Mouse (Mus musculus) liver, embryonic 12.5 days (tissue): ENCODE measurements around the gene Arid1b. TPM values are rescaled to one million over a fixed set of nuclear protein-coding genes. Genes with fewer than 3 reads are reported as not detected.

ENCODE experiments used
- ATAC-seq: fragments of 200-750 bp; cut with Nextera tagmentation; 2 replicates; pipeline ENCODE4 v1.8.0; 2017; ENCODE audit warnings: moderate number of reproducible peaks, mild to moderate bottlenecking, moderate library complexity
- H3K27ac ChIP-seq: fragments of 300-500 bp; sonication (generic); 2 replicates; pipeline ENCODE4 v1.5.1; 2016; ENCODE audit warnings: mild to moderate bottlenecking
- H3K27me3 ChIP-seq: fragments of 300-500 bp; sonication (generic); replicated peaks from 2 replicates; pipeline ENCODE4 v1.6.1; 2016; ENCODE audit warnings: mild to moderate bottlenecking, moderate library complexity
- H3K36me3 ChIP-seq: fragments of 300-500 bp; sonication (generic); 2 replicates; pipeline ENCODE4 v1.6.1; 2016; ENCODE audit warnings: mild to moderate bottlenecking, moderate library complexity
- H3K4me1 ChIP-seq: fragments of 300-500 bp; sonication (generic); 2 replicates; pipeline ENCODE4 v1.6.1; 2016
- H3K4me2 ChIP-seq: fragments of 300-500 bp; sonication (generic); 2 replicates; pipeline ENCODE4 v1.6.1; 2016; ENCODE audit warnings: mild to moderate bottlenecking, moderate library complexity
- H3K4me3 ChIP-seq: fragments of 300-500 bp; sonication (generic); 2 replicates; pipeline ENCODE4 v1.5.1; 2016; ENCODE audit warnings: mild to moderate bottlenecking, moderate library complexity
- H3K9ac ChIP-seq: fragments of 300-500 bp; sonication (generic); 2 replicates; pipeline ENCODE4 v1.6.1; 2016; ENCODE audit warnings: mild to moderate bottlenecking, moderate library complexity
- H3K9me3 ChIP-seq: fragments of 300-500 bp; sonication (generic); replicated peaks from 2 replicates; pipeline ENCODE4 v1.6.1; 2016; ENCODE audit warnings: mild to moderate bottlenecking, moderate library complexity
- WGBS: fragments of 180-500 bp; shearing (Covaris S2); methylation state at CpG from one replicate; pipeline ENCODE4 v1.1.7; 2016; ENCODE audit not compliant: insufficient replicate concordance; 5-methylcytosine and 5-hydroxymethylcytosine counted together
- polyA plus RNA-seq: library from polyadenylated mRNA; unstranded; fragments of >200 nt; fragmentation: Nextera tagmentation; extraction: Ambion mirVana; gene quantifications from 2 replicates; pipeline ENCODE4 v1.2.1, GENCODE M21; 2016

Gene Arid1b
- polyA plus RNA-seq, 1 experiment from 2014 or later, result 5.5 TPM

DNA sequence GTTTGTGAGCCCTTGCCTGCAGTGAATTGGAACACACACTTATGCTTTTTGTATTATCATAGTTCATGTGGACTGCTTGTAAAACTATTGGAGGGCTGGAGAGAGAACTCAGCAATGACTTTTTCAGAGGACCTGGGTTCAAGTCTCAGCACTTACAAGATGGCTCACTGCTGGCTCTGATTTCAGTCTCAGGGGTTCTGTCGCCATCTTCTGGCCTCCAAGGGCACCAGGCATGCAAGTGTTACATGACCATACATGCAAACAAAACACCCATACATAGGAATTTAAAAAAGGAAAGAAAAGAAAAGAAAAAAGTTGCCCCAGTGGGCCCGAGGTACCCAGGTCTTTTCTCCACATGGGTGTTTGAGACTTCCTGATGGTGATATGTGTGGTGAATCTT lies 32.4 kb downstream of the Arid1b start:
- no peak for ATAC-seq
- no peaks in the 10 kb centered on the region for H3K9me3 ChIP-seq
- WGBS, result 53% methylated on average over 2 of the region's 2 CpGs
- no peaks in the 10 kb centered on the region for H3K27me3 ChIP-seq
- peaks cover 19% of the 10 kb centered on the region for H3K4me1 ChIP-seq
- no peak overlapping the region for H3K4me3 ChIP-seq
- no peak overlapping the region for H3K4me2 ChIP-seq
- H3K27ac ChIP-seq, result no peak overlapping the region
- no peak overlapping the region for H3K9ac ChIP-seq
- H3K36me3 ChIP-seq, result no peaks in the 10 kb centered on the region

- 83% methylated on average over 4 of the region's 4 CpGs for WGBS
Measured at GRCm38 (mm10) chr17:5029148-5029547, 35.0 kb downstream of the Arid1b start.

GRCm38 (mm10) chr17:5030290-5030689 lies 36.2 kb downstream of the Arid1b start:
- peaks cover 28% of the 10 kb centered on the region for H3K4me1 ChIP-seq
- no peak overlapping the region for H3K9ac ChIP-seq
- no peak overlapping the region for H3K27ac ChIP-seq
- ATAC-seq, result no peak
- no peaks in the 10 kb centered on the region for H3K27me3 ChIP-seq
- H3K4me3 ChIP-seq, result no peak overlapping the region
- no peaks in the 10 kb centered on the region for H3K36me3 ChIP-seq
- no peaks in the 10 kb centered on the region for H3K9me3 ChIP-seq
- H3K4me2 ChIP-seq, result no peak overlapping the region
- WGBS, result 94% methylated on average over 2 of the region's 2 CpGs

More at GRCm38 (mm10) chr17:5029148-5029547, 35.0 kb downstream of the Arid1b start:
- no peaks in the 10 kb centered on the region for H3K9me3 ChIP-seq
- H3K9ac ChIP-seq, result no peak overlapping the region
- no peak overlapping the region for H3K27ac ChIP-seq
- H3K36me3 ChIP-seq, result no peaks in the 10 kb centered on the region
- peaks cover 28% of the 10 kb centered on the region for H3K4me1 ChIP-seq
- no peak overlapping the region for H3K4me2 ChIP-seq
- H3K27me3 ChIP-seq, result no peaks in the 10 kb centered on the region
- no peak overlapping the region for H3K4me3 ChIP-seq
- ATAC-seq, result no peak

GRCm38 (mm10) chr17:5033346-5033745 lies 39.2 kb downstream of the Arid1b start:
- Histone ChIP-seq H3K4me1 (peaks cover 34% of the 10 kb centered on the region), H3K9me3 (no peaks in the 10 kb centered on the region), H3K27ac (no peak overlapping the region), H3K27me3 (no peaks in the 10 kb centered on the region), H3K9ac (no peak overlapping the region), H3K36me3 (no peaks in the 10 kb centered on the region), H3K4me3 (no peak overlapping the region), H3K4me2 (no peak overlapping the region)
- ATAC-seq, result no peak
- WGBS, result 68% methylated on average over 3 of the region's 3 CpGs

DNA sequence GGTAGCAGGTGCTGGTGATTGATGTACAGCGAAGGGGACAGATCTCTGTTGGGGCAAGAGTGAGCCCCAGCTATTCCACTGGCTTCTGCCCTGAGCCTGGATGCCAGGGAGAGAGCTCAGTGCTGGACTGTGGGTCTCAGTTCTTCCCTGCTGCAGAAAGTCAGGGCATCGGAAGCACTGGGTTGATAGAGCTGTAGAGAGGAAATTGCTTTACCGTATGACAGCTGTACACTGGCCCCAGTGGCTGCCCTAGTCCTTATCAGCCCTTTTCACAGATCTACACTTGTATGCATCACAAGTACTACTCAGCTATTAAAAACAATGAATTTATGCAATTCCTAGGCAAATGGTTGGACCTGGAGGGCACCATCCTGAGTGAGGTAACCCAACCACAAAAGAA lies 40.1 kb downstream of the Arid1b start:
- WGBS, result 40% methylated on average over 3 of the region's 3 CpGs

DNA sequence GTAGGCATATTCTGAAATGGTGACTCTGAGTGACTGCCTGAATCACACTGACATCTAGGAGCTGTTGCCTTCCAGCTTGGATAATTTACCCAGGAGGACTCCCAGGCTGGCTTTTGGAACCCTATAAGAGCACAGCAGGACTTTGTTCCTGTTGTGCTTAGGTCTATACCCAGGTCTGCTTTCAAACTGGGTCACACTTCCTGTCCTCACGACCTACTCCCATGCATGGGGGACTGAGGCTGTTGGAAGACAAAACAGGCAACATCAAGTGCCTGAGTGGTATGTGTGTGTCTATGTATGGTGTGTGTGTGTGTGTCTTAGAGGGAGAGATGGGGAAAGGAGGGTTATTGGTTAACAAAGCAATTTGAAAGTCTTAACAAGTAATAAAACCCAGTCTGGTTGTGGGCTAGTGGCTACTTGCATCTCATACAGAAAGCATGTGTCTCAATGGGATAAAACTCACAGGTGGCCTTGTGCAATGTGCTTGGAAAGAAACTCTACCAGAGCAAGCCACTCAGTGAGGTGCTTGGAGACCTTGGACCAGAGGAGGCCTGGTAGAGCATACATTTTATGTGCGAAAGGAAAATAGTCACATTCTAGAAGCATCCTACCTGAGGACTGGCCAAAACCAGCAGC lies 42.2 kb downstream of the Arid1b start:
- H3K9me3 ChIP-seq, result no peaks in the 10 kb centered on the region
- peaks cover 8% of the 10 kb centered on the region for H3K36me3 ChIP-seq
- ATAC-seq, result no peak
- no peak overlapping the region for H3K4me3 ChIP-seq
- no peak overlapping the region for H3K27ac ChIP-seq
- 58% methylated on average over 2 of the region's 2 CpGs for WGBS
- H3K27me3 ChIP-seq, result no peaks in the 10 kb centered on the region
- no peak overlapping the region for H3K9ac ChIP-seq
- H3K4me1 ChIP-seq, result peaks cover 34% of the 10 kb centered on the region
- H3K4me2 ChIP-seq, result no peak overlapping the region

More for the DNA sequence above, 40.1 kb downstream of the Arid1b start:
- Histone ChIP-seq H3K9me3 (no peaks in the 10 kb centered on the region), H3K27ac (no peak overlapping the region), H3K4me2 (no peak overlapping the region), H3K27me3 (no peaks in the 10 kb centered on the region), H3K36me3 (no peaks in the 10 kb centered on the region), H3K4me3 (no peak overlapping the region), H3K4me1 (peaks cover 35% of the 10 kb centered on the region), H3K9ac (no peak overlapping the region)
- 0 out of 2 replicates have a peak, but pooled peaks have one; percentile 32 for ATAC-seq

GRCm38 (mm10) chr17:5037199-5037598 lies 43.1 kb downstream of the Arid1b start:
- Histone ChIP-seq H3K27ac (no peak overlapping the region), H3K9ac (no peak overlapping the region), H3K27me3 (no peaks in the 10 kb centered on the region), H3K36me3 (peaks cover 11% of the 10 kb centered on the region), H3K4me2 (no peak overlapping the region), H3K9me3 (no peaks in the 10 kb centered on the region), H3K4me3 (no peak overlapping the region), H3K4me1 (peaks cover 34% of the 10 kb centered on the region)
- WGBS, result 79% methylated on average over 8 of the region's 8 CpGs
- ATAC-seq, result no peak

GRCm38 (mm10) chr17:5039826-5040225 lies 45.7 kb downstream of the Arid1b start:
- no peaks in the 10 kb centered on the region for H3K27me3 ChIP-seq
- no peak for ATAC-seq
- no peak overlapping the region for H3K27ac ChIP-seq
- no peak overlapping the region for H3K4me2 ChIP-seq
- peaks cover 15% of the 10 kb centered on the region for H3K4me1 ChIP-seq
- peaks cover 17% of the 10 kb centered on the region for H3K36me3 ChIP-seq
- WGBS, result 78% methylated on average over 2 of the region's 2 CpGs
- H3K4me3 ChIP-seq, result no peak overlapping the region
- no peaks in the 10 kb centered on the region for H3K9me3 ChIP-seq
- no peak overlapping the region for H3K9ac ChIP-seq

- Histone ChIP-seq H3K4me3 (no peak overlapping the region), H3K27ac (no peak overlapping the region), H3K9ac (no peak overlapping the region)
Measured at GRCm38 (mm10) chr17:5043871-5044270, 49.7 kb downstream of the Arid1b start.

DNA sequence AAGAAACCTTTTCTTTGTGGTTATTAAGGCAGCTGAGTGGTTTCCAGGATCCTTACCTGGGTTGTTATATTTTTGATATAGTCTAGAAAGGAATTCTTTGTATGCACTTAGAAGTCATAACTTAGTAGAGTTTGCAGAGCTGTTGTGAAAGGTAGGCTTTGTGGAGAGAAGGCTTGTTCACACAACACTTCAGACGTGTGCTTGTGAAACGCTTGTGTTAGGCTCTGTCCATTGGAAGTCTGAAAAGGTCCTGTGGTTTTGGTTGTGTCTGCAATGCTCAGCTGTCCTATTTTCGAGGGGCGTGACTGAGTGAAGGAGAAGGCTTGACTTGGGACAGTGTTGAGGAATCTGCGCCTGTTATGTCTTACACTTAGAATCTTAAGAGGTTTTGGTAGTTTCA lies 51.5 kb downstream of the Arid1b start:
- H3K9me3 ChIP-seq, result no peaks in the 10 kb centered on the region
- no peak overlapping the region for H3K4me3 ChIP-seq
- H3K36me3 ChIP-seq, result peaks cover 18% of the 10 kb centered on the region
- 69% methylated on average over 5 of the region's 5 CpGs for WGBS
- H3K9ac ChIP-seq, result no peak overlapping the region
- ATAC-seq, result no peak
- H3K4me1 ChIP-seq, result peaks cover 10% of the 10 kb centered on the region; the same call in 1 of the 2 replicates
- no peak overlapping the region for H3K4me2 ChIP-seq
- no peaks in the 10 kb centered on the region for H3K27me3 ChIP-seq
- H3K27ac ChIP-seq, result no peak overlapping the region

More at GRCm38 (mm10) chr17:5043871-5044270, 49.7 kb downstream of the Arid1b start:
- H3K36me3 ChIP-seq, result peaks cover 17% of the 10 kb centered on the region
- no peak for ATAC-seq
- no peaks in the 10 kb centered on the region for H3K27me3 ChIP-seq
- no peaks in the 10 kb centered on the region for H3K9me3 ChIP-seq
- no peak overlapping the region for H3K4me2 ChIP-seq
- WGBS, result 93% methylated on average over 7 of the region's 7 CpGs
- peaks cover 18% of the 10 kb centered on the region for H3K4me1 ChIP-seq

- peaks cover 16% of the 10 kb centered on the region for H3K4me1 ChIP-seq
- H3K27ac ChIP-seq, result no peak overlapping the region
- ATAC-seq, result no peak
- no peak overlapping the region for H3K4me3 ChIP-seq
- H3K9ac ChIP-seq, result no peak overlapping the region
- no peaks in the 10 kb centered on the region for H3K9me3 ChIP-seq
- 80% methylated on average over 4 of the region's 4 CpGs for WGBS
- peaks cover 10% of the 10 kb centered on the region; the same call in 1 of the 2 replicates for H3K36me3 ChIP-seq
- no peaks in the 10 kb centered on the region for H3K27me3 ChIP-seq
- H3K4me2 ChIP-seq, result no peak overlapping the region
Measured at GRCm38 (mm10) chr17:5047373-5047772, 53.2 kb downstream of the Arid1b start.

GRCm38 (mm10) chr17:5050266-5050665 lies 56.1 kb downstream of the Arid1b start:
- no peak overlapping the region for H3K9ac ChIP-seq
- no peak overlapping the region for H3K27ac ChIP-seq
- H3K27me3 ChIP-seq, result no peaks in the 10 kb centered on the region
- no peak for ATAC-seq
- peaks cover 22% of the 10 kb centered on the region for H3K4me1 ChIP-seq
- no peak overlapping the region for H3K4me3 ChIP-seq
- H3K36me3 ChIP-seq, result 0 out of 2 replicates have a peak, but pooled peaks cover 3% of the 10 kb centered on the region
- 73% methylated on average over 8 of the region's 8 CpGs for WGBS
- no peak overlapping the region for H3K4me2 ChIP-seq
- H3K9me3 ChIP-seq, result no peaks in the 10 kb centered on the region
